8 mouse cellular contexts compared by ENCODE assay signal in genomic region chr4:155802741-155803339, GRCm38 (mm10). TPM values are rescaled to one million over a fixed set of nuclear protein-coding genes. Genes with fewer than 3 reads are reported as not detected.
A peak's percentile ranks its signal among the peaks of the same experiment; 100 is the strongest.
DNase-seq lines count a peak whose midpoint lies in the region; ATAC-seq and TF ChIP-seq lines count a peak whose summit lies in the region.

Mrpl20 (plus strand) TSS chr4:155802878.

- no peak for DNase-seq in left cerebral cortex, adult 2 months (ENCODE audit: extremely low spot score in 1 of 2, low spot score in 2 of 2)
- DNase-seq in left cerebral cortex, adult 9 months (ENCODE audit: low spot score in 2 of 2): no peak
- DNase-seq in adrenal gland, postnatal 14 days: peak; percentile 22
- DNase-seq in splenic B cell, adult 2 months (ENCODE audit: low read depth, low spot score): peak; percentile 55
- DNase-seq in urinary bladder, postnatal 4 days (ENCODE audit: low spot score in 2 of 2): no peak

- no peaks in the 10 kb centered on the region for H3K27me3 ChIP-seq in forebrain, embryonic 15.5 days
- no peaks in the 10 kb centered on the region for H3K27me3 ChIP-seq in hindbrain, embryonic 12.5 days
- peaks cover 6% of the 10 kb centered on the region; the same call in 1 of the 2 replicates for H3K27me3 ChIP-seq in liver, embryonic 12.5 days (replicated peaks)
- H3K27me3 ChIP-seq in splenic B cell, adult 2 months (ENCODE audit: control insufficient read depth, insufficient read depth, low read length, poor library complexity, severe bottlenecking): no peaks in the 10 kb centered on the region; the same call in 1 of the 2 replicates

- 7% methylated on average over 12 of the region's 12 CpGs for WGBS in forebrain, embryonic 15.5 days
- 10% methylated on average over 12 of the region's 12 CpGs for WGBS in hindbrain, embryonic 12.5 days
- WGBS in liver, embryonic 12.5 days (ENCODE audit: insufficient replicate concordance): 4% methylated on average over 12 of the region's 12 CpGs

- peak within 1 kb of the TSS; percentile 69 for H3K9ac ChIP-seq in forebrain, embryonic 15.5 days (replicated peaks)
- peak within 1 kb of the TSS; percentile 89 for H3K9ac ChIP-seq in hindbrain, embryonic 12.5 days
- H3K9ac ChIP-seq in liver, embryonic 12.5 days: peak within 1 kb of the TSS; percentile 83

- H3K27ac ChIP-seq in left cerebral cortex, adult 2 months: peak within 1 kb of the TSS; percentile 81
- peak within 1 kb of the TSS; percentile 59 for H3K27ac ChIP-seq in forebrain, embryonic 15.5 days (replicated peaks)
- H3K27ac ChIP-seq in hindbrain, embryonic 12.5 days: peak within 1 kb of the TSS; percentile 73
- peak within 1 kb of the TSS; percentile 78 for H3K27ac ChIP-seq in liver, embryonic 12.5 days

- H3K4me1 ChIP-seq in forebrain, embryonic 15.5 days: peaks cover 26% of the 10 kb centered on the region
- H3K4me1 ChIP-seq in hindbrain, embryonic 12.5 days: peaks cover 17% of the 10 kb centered on the region
- H3K4me1 ChIP-seq in liver, embryonic 12.5 days: peaks cover 33% of the 10 kb centered on the region

- intact Hi-C loops in left cerebral cortex, adult 2 months (cut with DNase I): loop anchor here (1.0 kb wide), 1 partner anchor 28 kb away; the partner anchor contains the start of gene Aurkaip1

- no peaks in the 10 kb centered on the region for H3K9me3 ChIP-seq in forebrain, embryonic 15.5 days
- H3K9me3 ChIP-seq in hindbrain, embryonic 12.5 days (replicated peaks): no peaks in the 10 kb centered on the region
- no peaks in the 10 kb centered on the region for H3K9me3 ChIP-seq in liver, embryonic 12.5 days (replicated peaks)

- peak within 1 kb of the TSS; percentile 88 for H3K4me3 ChIP-seq in left cerebral cortex, adult 2 months
- H3K4me3 ChIP-seq in forebrain, embryonic 15.5 days: peak within 1 kb of the TSS; percentile 57
- H3K4me3 ChIP-seq in hindbrain, embryonic 12.5 days: peak within 1 kb of the TSS; percentile 94
- H3K4me3 ChIP-seq in liver, embryonic 12.5 days: peak within 1 kb of the TSS; percentile 80

- TF ChIP-seq CTCF in left cerebral cortex, adult 2 months (IDR thresholded peaks at IDR 0.05): peak; percentile 20

- peak within 1 kb of the TSS; percentile 62 for H3K4me2 ChIP-seq in forebrain, embryonic 15.5 days (replicated peaks)
- H3K4me2 ChIP-seq in hindbrain, embryonic 12.5 days (replicated peaks): peak within 1 kb of the TSS; percentile 65
- peak within 1 kb of the TSS; percentile 88 for H3K4me2 ChIP-seq in liver, embryonic 12.5 days

- ATAC-seq in forebrain, embryonic 15.5 days (replicated peaks): 0 out of 2 replicates have a peak, but pooled peaks have one; percentile 44
- ATAC-seq in hindbrain, embryonic 12.5 days (ENCODE audit: low FRiP score): peak; percentile 31; the same call in 1 of the 2 replicates
- peak; percentile 65 for ATAC-seq in liver, embryonic 12.5 days

- H3K36me3 ChIP-seq in forebrain, embryonic 15.5 days: peaks cover 14% of the 10 kb centered on the region
- peaks cover 12% of the 10 kb centered on the region for H3K36me3 ChIP-seq in hindbrain, embryonic 12.5 days
- H3K36me3 ChIP-seq in liver, embryonic 12.5 days: peaks cover 35% of the 10 kb centered on the region
- peaks cover 2% of the 10 kb centered on the region for H3K36me3 ChIP-seq in splenic B cell, adult 2 months (ENCODE audit: control insufficient read depth, insufficient read depth, low read length, poor library complexity, severe bottlenecking)

RNA-seq across cellular contexts. Expression of gene Mrpl20, which starts in this region (rescaled TPM):
- 10 to 100 TPM; 82.7 to 84.8 TPM for total RNA-seq in left cerebral cortex, adult 2 months (2021)
- total RNA-seq in adrenal gland, postnatal 14 days (2021): 194 and 200 TPM in 2 replicates
- 228 and 244 TPM in 2 replicates for polyA plus RNA-seq in forebrain, embryonic 15.5 days (2015; fragmentation: Nextera tagmentation; extraction: Ambion mirVana)
- 189 and 204 TPM in 2 replicates for polyA plus RNA-seq in hindbrain, embryonic 12.5 days (2016; fragmentation: Nextera tagmentation; extraction: Ambion mirVana)
- 223 and 228 TPM in 2 replicates for polyA plus RNA-seq in liver, embryonic 12.5 days (2016; fragmentation: Nextera tagmentation; extraction: Ambion mirVana)

Comparison
In these comparisons a context has a peak if more than half of its experiments do, and no peak if none do; other contexts are left out.
1. DNase-seq: peak in adrenal gland, postnatal 14 days (single experiment) and splenic B cell, adult 2 months (single experiment); none in left cerebral cortex, adult 2 months (0 of 2), left cerebral cortex, adult 9 months (0 of 2) and urinary bladder, postnatal 4 days (0 of 2).
2. Peak in every context shown above with its lines, with median percentiles within 50 percentile points of each other: H3K27ac ChIP-seq, H3K4me3 ChIP-seq, ATAC-seq, H3K4me2 ChIP-seq and H3K9ac ChIP-seq.